Mouse (Mus musculus): Measurements from ENCODE around the gene Slc15a5.

- no peak for TF ChIP-seq POLR2A (IDR thresholded peaks at IDR 0.05; ENCODE audit: low read depth, low read length)
- no peak for TF ChIP-seq CTCF (IDR thresholded peaks at IDR 0.05; ENCODE audit: extremely low read depth, insufficient read depth, insufficient read length, insufficient replicate concordance)
Observed at GRCm38 (mm10) chr6:137946520-137946919, 133.2 kb downstream of the Slc15a5 start.
